Mouse (Mus musculus): ENCODE results near the gene Stx17. TPM values are rescaled to one million over a fixed set of nuclear protein-coding genes. Genes with fewer than 3 reads are reported as not detected.

The Stx17 gene
- polyA plus RNA-seq (2012; ENCODE audit: low replicate concordance): 3.5 and 5.1 TPM in 2 replicates

GRCm38 (mm10) chr4:48124773-48125469 is at the start of gene Stx17:
Gene Stx17 (plus strand): TSS chr4:48124915.

Other genes starting within 250 kb of the Stx17 start
- 21.5 and 73.5 TPM in 2 replicates for gene Nr4a3, start 79.8 kb upstream of the Stx17 start, polyA plus RNA-seq (2012; ENCODE audit: low replicate concordance)
- 14.8 and 24.9 TPM in 2 replicates for gene Erp44, start 154.6 kb downstream of the Stx17 start, polyA plus RNA-seq (2012; ENCODE audit: low replicate concordance)
- 7.3 and 8.0 TPM in 2 replicates for gene Invs, start 154.8 kb downstream of the Stx17 start, polyA plus RNA-seq (2012; ENCODE audit: low replicate concordance)